Mouse (Mus musculus): ENCODE data around the gene Plagl2.

Plagl2 gene

GRCm38 (mm10) chr2:153191242-153191641, 50.0 kb downstream of the Plagl2 start:
- DNase-seq (ENCODE audit: low read depth, low spot score): no peak

DNA sequence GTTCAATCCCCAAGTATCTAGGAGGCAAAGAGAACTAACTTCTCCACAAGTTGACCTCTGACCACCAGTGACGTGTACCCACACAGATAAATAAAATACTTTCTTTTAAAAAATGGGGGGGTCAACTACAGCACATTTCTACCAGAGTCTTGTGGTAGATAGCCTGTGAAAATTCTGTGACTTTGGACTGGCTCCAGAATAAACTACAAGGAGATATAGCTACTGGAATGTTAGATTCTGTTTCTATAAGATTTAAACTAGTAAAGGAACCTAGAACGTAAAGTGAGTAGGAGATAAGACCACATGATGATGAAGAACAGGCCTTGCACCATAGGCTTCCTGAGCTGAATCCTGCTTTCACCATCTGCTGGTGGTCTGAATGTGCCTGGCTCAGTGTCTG, 53.4 kb downstream of the Plagl2 start:
- no peak for DNase-seq (ENCODE audit: low read depth, low spot score)

GRCm38 (mm10) chr2:153186176-153186591, 55.0 kb downstream of the Plagl2 start:
- no peak for DNase-seq (ENCODE audit: low read depth, low spot score)

- DNase-seq (ENCODE audit: low read depth, low spot score): no peak
Measured at GRCm38 (mm10) chr2:153179961-153180360, 61.3 kb downstream of the Plagl2 start.

DNA sequence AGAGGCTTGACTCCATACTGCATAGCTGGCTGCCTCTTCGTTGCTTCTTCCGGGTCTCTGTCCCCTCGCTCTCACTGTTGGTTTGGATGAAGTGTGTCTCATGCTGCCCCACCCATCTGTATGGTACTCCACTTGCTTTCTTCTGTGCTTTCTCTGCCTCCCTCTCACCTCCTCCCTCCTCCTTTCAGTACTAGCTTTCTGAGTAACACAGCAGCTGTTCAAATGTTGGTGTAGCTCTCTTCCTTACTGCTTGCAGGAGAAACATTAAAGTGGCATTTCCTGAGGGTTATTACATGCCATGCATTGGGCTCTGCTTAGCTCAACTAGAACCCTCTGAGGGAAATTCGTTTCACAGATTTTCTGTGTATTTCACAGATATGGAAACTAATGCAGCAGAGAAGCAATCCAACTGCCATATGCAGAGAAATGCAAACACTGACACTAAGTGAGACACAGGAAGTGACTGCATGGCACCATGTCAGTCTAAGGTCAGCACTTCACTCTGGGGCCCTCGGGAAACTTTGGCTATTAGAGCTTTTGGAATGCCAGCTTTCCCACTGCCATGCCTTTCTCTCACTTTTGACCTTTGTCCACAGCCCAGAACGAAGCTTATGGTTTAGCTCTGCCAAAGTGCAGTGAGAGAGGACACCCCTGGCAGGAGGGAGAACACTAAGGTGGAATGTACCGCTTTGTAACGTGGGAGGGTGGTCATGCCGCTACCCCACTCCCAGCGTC, 61.9 kb downstream of the Plagl2 start:
- no peak for DNase-seq (ENCODE audit: low read depth, low spot score)
